Mouse (Mus musculus) adrenal gland, postnatal 14 days (tissue): ENCODE measurements around the gene Cda. TPM values are rescaled to one million over a fixed set of nuclear protein-coding genes. Genes with fewer than 3 reads are reported as not detected.
"Not testable (repeated sequence)": the region's sequence is repeated elsewhere in the genome, so short reads cannot be mapped to it uniquely, and the experiment has no call there.

Experiments used
- DNase-seq: peaks from one replicate; pipeline ENCODE4 v3.0.0; 2021; ENCODE audit warnings: mixed read lengths
- total RNA-seq: library from RNA; stranded (reverse); gene quantifications from 2 replicates; pipeline ENCODE4 v1.2.3, GENCODE M21; 2021

Gene Cda
- total RNA-seq, 1 experiment from 2014 or later = 10.4 TPM

- peak; percentile 56 for DNase-seq
These were observed 32.8 kb downstream of the Cda start for GRCm38 (mm10) chr4:138335036-138335435.

- no peak for DNase-seq
These were observed 34.7 kb downstream of the Cda start for GRCm38 (mm10) chr4:138333135-138333534.

GRCm38 (mm10) chr4:138331647-138332046 lies 36.1 kb downstream of the Cda start:
- DNase-seq = no peak

- no peak for DNase-seq
These were observed 37.5 kb downstream of the Cda start for GRCm38 (mm10) chr4:138330264-138330671.

GRCm38 (mm10) chr4:138327891-138328470 lies 39.8 kb downstream of the Cda start:
- no peak for DNase-seq

- not testable (repeated sequence) for DNase-seq
These were observed 40.6 kb downstream of the Cda start for GRCm38 (mm10) chr4:138327155-138327554.

- peak; percentile 95 for DNase-seq
These were observed 41.6 kb downstream of the Cda start, which contains the start of gene Pink1 for GRCm38 (mm10) chr4:138326077-138326695. Gene Pink1 (minus strand): TSS chr4:138326307.

- DNase-seq = peak; percentile 99
These were observed 42.2 kb downstream of the Cda start for GRCm38 (mm10) chr4:138325466-138326076.

GRCm38 (mm10) chr4:138324451-138324850 lies 43.3 kb downstream of the Cda start:
- no peak for DNase-seq

- DNase-seq = no peak
These were observed 44.0 kb downstream of the Cda start for GRCm38 (mm10) chr4:138323753-138324152.

- DNase-seq = no peak
These were observed 45.1 kb downstream of the Cda start for GRCm38 (mm10) chr4:138322692-138323091.

GRCm38 (mm10) chr4:138321488-138321887 lies 46.3 kb downstream of the Cda start:
- DNase-seq = no peak

- no peak for DNase-seq
These were observed 47.1 kb downstream of the Cda start for GRCm38 (mm10) chr4:138320711-138321110.

GRCm38 (mm10) chr4:138319508-138319907 lies 48.3 kb downstream of the Cda start:
- DNase-seq = peak; percentile 91

GRCm38 (mm10) chr4:138318509-138319266 lies 49.1 kb downstream of the Cda start:
- DNase-seq = peak; percentile 78

GRCm38 (mm10) chr4:138316369-138316768 lies 51.4 kb downstream of the Cda start:
- DNase-seq = no peak

- DNase-seq = peak; percentile 61
These were observed 52.0 kb downstream of the Cda start for GRCm38 (mm10) chr4:138315781-138316180.

GRCm38 (mm10) chr4:138313795-138314194 lies 54.0 kb downstream of the Cda start:
- no peak for DNase-seq

- DNase-seq = no peak
These were observed 54.8 kb downstream of the Cda start for GRCm38 (mm10) chr4:138313021-138313420.

- DNase-seq = no peak
These were observed 55.7 kb downstream of the Cda start for GRCm38 (mm10) chr4:138312105-138312504.

GRCm38 (mm10) chr4:138311595-138311994 lies 56.2 kb downstream of the Cda start:
- DNase-seq = peak; percentile 71

- no peak for DNase-seq
These were observed 57.4 kb downstream of the Cda start for GRCm38 (mm10) chr4:138310311-138310910.
